Mouse (Mus musculus) left cerebral cortex, postnatal 25 days (tissue): Measurements from ENCODE around the gene Ugt1a6a. TPM values are rescaled to one million over a fixed set of nuclear protein-coding genes. Genes with fewer than 3 reads are reported as not detected.
"Not testable (repeated sequence)": the region's sequence is repeated elsewhere in the genome, so short reads cannot be mapped to it uniquely, and the experiment has no call there.

Experiments used
- DNase-seq, 2 experiments: peaks; one replicate each; pipeline ENCODE4 v3.0.0; 2022; ENCODE audit warnings: low spot score in 2 of 2, mixed read lengths in 1 of 2
- intact Hi-C: fragments of 180-260 bp; cut with DNase I; formaldehyde crosslinking; loops from one replicate; pipeline ENCODE4 v1.15.1; 2025
- total RNA-seq, 2 experiments: library from RNA; stranded (reverse); gene quantifications; 2 replicates each; pipeline ENCODE4 v1.2.3; 2021

Ugt1a6a gene
- total RNA-seq, result 1 to 10 TPM in 1 of 2 experiments, under 1 TPM in 1; 0.94 to 1.1 TPM

DNA sequence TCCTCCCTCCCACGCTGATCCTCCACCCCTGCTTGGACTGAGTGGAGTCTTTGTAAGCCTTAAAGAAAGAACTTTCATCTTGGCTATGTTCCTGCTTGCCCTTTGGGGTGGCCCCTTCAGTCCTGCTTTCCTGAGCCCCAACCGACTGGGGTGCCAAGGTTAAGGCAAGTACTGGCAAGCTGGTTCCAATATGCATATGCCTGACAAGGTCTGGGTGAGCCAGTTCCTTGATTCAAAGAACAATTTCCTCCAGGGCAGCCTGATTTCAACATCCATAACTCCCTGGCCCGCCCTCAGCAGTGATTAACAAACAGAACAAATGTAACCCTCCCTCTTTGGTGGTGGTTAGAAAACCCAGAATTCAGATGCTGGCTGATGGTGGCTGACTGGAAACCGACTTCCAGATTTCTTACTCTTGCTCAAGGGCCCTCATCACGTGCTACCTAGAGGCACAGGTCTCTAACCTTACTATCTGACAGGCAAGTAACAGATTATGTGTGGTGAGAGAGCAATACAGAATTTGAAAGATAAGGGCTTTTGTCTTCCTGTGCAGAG lies at the start of gene Ugt1a6a:
Gene Ugt1a6a, plus strand, starts transcription at position 353 of the 555 bp plus-strand sequence.
- DNase-seq, intact Hi-C loops: not testable (repeated sequence)

DNA sequence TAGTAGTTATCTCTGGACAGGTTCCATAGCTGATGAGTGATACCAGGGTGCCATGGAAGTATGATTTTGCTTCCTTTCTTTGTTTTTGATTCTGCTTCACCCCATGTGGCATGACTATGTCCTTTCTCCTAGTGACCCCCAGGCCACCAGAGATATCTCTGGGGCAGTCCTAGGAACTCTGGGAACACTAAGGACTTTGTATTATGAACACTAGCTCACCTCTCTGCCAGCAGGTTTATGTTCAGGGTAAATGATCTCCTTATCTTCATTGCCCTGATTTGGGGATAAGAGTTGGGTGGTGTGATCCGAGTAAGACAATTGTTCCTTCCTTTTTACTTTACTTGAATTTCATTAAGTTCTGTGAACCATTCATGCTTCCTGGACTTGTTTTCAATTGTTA lies 48.5 kb upstream of the Ugt1a6a start:
- intact Hi-C loops, result no loop called here
- no peak for DNase-seq

DNA sequence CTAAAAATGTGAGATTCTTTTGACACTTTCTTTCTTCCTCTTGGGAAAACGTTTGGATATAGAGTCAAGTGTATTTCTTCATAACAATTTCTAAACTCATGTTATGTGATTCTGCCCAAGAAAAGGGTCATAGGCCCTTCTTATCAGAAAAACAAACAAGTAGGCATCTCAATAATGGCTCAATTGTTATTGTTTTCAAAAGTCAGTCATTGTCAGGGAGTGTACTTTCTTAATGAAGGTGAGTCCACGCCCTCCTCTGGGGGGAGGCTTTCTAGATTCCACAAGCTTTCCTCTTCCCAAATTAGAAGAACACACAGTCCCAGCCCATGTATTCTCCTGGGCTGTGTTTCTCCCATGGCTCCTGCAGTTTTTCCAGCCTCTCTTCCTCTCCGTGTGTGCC lies 47.1 kb upstream of the Ugt1a6a start, which contains the start of gene Ugt1a8:
Gene Ugt1a8, plus strand, starts transcription at position 301 of the 400 bp plus-strand sequence.
- intact Hi-C loops, result no loop called here
- DNase-seq, result no peak

DNA sequence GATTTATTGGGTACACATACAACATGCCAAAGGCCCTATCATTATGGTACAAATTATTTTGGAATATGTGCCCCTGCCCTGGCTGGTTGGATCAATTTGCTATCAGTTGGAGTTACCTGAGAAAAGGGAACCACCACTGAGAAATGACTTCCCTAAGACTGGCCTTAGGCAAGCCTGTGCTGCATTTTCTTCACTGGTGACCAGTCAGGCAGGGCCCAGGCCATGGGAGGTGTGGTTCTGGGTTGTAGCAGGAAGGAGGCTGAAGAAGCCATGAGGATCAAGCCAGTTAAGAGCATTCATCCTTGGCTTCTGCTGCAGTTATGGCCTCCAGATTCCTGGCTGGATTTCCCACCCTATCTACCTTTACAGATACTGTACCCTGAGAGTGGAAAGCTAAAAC lies 42.3 kb upstream of the Ugt1a6a start:
- no peak for DNase-seq
- intact Hi-C loops, result no loop called here

DNA sequence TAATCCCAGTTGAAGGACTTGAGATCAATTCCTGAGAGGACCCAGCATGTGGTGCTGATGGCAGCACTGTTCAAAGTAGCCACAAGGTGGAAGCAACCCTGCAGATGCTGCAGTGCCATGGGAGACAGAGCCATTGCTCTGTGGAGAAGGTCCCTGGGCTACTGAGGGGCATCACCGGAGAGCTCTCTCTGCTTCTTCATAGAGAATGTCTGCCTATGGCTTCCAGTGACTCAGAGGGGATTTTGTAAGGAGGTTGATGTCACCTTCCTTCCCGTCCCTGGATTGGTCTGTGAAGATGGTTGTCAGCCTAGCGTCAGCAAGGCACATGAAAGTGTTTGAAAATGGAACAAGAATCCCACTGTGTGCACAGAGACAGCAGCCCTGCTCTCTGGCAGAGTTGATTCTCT lies 40.3 kb upstream of the Ugt1a6a start:
- intact Hi-C loops, result not testable (repeated sequence)
- DNase-seq, result peak in 1 of 2 experiments; percentile 1

DNA sequence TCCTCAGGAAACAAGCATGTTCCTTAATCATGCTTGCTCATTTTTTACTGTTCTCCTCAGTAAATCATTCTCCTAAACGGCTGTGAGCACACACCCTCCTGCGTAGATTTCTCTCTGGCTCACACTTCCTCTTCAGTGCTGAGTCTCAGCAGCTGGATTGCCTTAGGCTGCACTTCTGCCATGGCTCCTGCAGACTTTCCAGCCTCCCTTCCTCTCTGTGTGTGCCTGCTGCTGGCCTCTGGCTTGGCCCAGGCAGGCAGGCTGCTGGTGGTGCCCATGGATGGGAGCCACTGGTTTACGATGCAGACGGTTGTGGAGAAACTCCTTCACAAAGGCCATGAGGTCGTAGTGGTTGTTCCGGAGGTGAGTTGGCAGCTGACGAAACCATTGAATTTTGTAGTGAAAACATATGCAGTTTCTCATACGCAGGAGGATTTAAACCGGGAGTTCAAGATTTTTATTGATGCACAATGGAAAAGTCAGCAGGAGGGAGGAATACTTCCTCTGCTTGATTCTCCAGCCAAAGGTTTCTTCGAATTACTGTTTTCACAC lies 39.6 kb upstream of the Ugt1a6a start, which contains the start of gene Ugt1a7c:
Gene Ugt1a7c, plus strand, starts transcription at position 122 of the 552 bp plus-strand sequence.
- intact Hi-C loops, result no loop called here
- DNase-seq, result peak in 1 of 2 experiments; percentile 2

DNA sequence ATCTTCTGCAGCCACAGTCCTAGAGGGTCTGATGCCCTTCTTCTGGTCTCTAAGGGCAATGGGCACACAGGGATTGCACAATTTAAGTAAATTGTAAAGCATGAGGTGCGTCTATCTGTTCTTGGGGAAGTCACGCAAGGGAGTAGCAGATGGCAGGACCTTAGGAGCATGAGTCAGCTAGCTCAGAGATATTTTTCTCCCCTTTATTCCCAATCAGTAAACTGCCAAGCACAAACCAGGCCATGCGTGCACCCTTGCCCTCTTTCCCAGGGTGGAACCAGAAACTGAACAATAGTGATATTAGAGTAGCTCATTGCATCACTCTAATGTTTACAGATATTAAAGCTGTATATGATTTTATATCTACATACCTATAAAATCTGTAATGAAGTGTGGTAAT lies 36.1 kb upstream of the Ugt1a6a start:
- intact Hi-C loops, result not testable (repeated sequence)

DNA sequence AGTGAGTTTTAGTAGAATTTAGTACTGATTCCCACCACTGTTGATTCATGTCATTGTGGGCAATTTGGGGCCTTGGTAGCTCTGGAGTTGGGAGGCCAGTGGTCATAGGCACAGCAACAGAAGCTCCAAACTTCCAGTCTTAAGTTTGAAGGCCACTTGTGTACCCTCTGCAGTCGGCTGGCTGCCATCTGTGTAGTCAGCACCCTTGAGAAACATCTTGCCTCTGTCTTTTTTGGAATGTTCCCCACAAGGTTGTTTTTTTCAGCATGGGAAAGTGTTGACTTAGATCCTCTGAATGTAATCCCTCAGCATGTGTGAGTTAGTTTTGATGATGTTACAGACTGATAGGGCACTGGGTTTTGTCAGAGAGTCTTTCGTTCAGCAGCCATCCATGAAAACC lies 34.9 kb upstream of the Ugt1a6a start:
- intact Hi-C loops, result not testable (repeated sequence)

More for the DNA sequence above, 36.1 kb upstream of the Ugt1a6a start:
- DNase-seq, result not testable (repeated sequence)

DNA sequence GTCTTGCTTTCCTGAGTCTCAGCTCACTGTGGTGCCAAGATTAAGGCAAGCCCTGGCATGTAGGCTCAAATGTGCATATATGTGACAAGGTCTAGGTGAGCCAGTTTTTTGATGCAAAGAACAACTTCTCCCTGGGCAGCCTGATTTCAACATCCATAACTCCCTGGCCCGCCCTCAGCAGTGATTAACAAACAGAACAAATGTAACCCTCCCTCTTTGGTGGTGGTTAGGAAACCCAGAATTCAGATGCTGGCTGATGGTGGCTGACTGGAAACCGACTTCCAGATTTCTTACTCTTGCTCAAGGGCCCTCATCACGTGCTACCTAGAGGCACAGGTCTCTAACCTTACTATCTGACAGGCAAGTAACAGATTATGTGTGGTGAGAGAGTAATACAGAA lies 31.6 kb upstream of the Ugt1a6a start, which contains the start of gene Ugt1a6b:
Gene Ugt1a6b, plus strand, starts transcription at position 234 of the 400 bp plus-strand sequence.
- intact Hi-C loops, DNase-seq: not testable (repeated sequence)

More for the DNA sequence above, 34.9 kb upstream of the Ugt1a6a start:
- not testable (repeated sequence) for DNase-seq

DNA sequence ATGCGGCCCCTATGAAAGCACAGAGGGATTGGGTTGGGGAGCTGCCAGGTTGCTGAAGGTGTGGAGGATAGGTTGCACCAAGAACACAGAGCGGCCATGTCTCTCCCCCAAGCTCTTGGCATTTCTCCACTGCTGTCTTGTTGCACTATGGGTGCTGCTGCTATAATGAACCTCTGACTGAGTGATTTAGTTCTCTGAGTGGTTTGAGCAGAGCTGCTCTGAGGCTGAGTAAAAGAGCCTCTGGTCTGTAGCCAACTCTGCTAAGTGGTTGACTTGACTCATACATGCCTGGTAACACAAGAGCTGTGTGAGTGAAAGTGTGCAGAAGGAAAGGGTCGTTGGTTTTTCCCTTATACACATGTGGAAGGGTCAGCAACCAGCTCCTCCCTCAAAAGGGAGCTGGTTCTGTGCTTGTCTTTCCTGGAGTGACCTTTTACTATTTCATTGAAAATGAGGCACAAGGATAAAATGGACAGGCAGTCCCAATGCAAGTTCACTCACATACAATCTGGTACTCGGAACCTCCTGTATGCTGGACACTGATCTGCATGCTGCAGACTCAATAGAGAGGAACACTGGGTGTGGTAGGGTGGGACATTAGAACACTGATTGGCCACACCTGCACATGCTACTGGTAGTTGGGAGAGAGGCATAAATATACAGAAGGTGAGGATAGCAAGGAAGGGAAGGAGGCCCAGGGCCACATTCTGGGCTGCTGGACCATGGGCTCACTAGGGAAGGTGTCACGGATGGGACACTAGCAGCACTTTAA lies 30.7 kb upstream of the Ugt1a6a start:
- DNase-seq, result peak in 1 of 2 experiments; percentile 8
- intact Hi-C loops, result not testable (repeated sequence)

DNA sequence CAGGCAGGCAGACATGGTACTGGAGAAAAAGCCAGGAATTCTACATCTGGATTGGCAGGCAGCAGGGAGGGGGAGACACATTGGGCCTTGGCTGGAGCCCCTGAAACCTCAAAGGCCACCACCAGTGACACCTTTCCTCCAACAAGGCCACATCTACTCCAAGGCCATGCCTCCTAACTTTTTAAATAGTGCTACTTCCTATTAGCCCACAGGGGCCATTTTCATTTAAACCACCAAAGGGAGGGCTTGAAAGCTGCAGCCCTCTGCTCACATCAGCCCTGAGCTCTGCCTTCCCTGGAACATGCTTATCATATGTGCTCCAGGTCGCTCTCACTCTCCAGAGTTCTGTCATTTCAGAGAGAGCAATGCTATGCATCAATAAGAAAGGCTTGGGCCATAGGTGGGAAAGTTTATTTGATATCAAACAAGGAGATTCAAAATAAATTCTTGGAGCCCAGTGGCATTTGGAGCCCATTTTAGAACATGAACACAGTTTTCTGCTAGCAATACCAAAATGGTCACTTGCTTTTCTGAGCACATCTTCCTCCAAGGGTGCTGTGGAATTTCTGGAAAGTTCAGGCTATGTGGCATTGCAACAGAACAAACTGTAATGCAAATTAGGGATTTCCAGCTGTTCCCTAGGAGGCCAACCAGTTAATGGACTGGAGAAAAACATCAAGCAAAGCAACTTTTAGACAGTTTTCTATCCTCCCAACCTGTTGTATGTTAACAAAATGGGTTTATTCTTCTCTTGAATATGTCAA lies 29.8 kb upstream of the Ugt1a6a start:
- DNase-seq, result no peak
- intact Hi-C loops, result no loop called here

DNA sequence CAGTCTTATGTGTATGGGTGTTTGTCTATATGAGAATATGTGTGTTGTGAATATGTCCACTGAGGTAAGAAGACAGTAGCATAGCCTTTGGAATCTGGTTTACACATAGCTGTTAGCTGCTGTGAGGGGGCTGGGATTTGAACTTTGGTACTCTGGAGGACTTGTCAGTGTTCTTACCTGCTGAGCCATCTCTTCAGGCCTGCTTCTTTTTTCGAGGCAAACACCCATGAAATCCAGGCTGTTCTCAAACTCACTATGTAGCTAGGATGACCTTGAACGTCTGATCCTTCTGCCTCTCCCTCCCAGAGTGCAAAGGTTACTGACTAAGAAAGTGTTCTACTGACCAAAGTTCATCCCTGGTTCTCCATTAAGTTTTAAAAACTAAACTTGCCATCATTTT lies 29.0 kb upstream of the Ugt1a6a start:
- no peak for DNase-seq
- intact Hi-C loops, result no loop called here

DNA sequence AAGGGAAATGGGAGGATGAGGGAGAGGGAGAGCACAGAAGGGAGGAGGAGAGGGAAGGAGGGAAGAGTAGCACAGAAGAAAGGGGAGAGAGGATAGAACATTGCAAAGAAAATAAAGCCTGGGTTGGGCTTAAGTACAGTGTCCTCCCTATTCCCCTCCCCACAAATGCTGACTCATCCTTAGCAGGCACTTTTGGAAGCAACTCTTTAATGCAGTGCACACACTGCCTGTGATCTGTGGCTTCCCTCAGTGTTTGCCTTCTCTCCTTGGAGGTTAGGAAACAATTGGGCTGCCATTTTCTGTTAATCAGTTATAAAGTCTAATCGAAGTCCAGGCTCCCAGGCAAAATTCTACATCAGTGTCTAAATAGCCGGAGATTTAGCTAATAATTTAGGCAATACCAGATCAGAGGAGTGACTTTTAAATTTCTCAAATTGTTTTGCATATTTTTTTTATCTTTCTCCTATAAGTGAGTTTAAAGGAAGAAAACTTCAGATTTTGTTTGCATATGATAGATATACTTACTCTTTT lies 25.5 kb upstream of the Ugt1a6a start:
- intact Hi-C loops, DNase-seq: not testable (repeated sequence)

DNA sequence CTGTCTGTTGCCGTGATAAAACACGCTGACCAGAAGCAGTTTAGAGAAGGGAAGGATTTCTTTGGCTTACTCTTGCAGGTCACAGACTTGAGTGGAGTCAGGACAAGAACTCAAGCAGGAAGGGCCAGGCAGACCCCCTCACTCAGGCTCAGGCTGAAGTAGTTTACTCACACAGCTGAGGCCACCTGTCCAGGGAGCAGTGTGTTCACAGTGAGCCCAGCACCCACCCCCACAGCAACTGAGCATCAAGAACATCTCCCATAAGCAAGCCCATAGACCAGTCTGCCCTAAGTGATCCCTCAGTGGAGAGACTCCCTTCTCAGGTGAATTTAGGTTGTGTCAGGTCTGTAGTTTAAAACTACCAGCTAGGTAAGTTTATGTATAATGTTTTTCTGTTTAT lies 25.0 kb upstream of the Ugt1a6a start:
- DNase-seq, intact Hi-C loops: not testable (repeated sequence)

DNA sequence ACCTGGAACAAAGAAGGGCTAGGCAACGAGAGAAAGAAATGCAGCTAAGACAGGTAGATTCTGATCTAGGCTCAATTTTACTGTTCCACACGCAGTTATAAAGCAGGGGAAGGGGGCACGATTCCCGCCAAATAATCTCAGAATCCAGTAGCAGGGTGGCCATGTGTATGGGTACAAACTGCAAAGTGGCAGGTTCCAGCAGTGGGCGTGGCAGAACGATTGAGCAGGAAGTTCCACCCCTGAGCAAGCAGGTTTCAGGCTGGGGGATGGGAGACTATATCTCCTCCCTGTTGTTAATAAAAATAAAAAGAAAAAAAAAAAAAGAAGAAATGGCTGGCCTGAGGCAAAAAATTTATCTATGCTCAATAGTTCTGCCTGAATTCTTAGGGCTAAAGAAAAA lies 21.8 kb upstream of the Ugt1a6a start:
- intact Hi-C loops, DNase-seq: not testable (repeated sequence)

DNA sequence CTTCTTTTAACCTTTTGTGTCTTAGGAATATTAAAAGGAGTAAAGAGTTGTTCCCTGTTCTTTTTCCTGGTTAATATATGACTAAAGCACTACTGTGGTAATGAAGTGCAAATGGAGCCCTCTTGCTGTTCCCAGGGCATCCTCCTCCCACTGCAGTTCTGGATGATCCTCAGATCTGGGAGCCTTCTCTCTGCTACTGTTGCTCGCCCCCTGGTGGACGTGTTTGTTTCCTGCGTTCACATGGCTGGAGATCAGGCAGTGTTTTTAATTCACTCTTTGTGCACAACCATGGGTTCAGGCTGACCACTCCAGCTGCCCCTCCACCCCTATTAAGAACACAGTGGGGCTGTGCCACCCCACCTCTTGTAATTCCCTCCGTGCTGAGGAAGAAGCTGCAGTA lies 14.1 kb upstream of the Ugt1a6a start:
- DNase-seq, intact Hi-C loops: not testable (repeated sequence)

DNA sequence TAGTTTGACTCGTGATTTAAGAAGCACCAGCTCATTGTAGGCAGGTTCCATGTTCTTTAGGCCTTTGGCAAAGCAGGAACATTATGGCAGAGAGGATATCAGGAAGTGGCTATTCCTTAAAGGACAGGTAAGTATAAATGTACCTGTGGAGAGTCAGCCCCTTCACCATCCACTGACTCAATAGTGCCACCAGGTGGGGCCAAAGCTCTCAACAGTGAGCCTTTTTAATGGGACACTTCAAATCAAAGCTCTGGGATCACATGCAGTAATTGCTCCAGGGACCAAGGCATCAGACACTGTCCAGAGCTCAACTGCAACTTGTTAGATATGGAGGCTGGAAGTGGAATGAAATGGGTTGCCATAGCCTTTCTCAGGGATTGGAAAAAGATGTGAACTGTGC lies 13.1 kb upstream of the Ugt1a6a start:
- intact Hi-C loops, DNase-seq: not testable (repeated sequence)

DNA sequence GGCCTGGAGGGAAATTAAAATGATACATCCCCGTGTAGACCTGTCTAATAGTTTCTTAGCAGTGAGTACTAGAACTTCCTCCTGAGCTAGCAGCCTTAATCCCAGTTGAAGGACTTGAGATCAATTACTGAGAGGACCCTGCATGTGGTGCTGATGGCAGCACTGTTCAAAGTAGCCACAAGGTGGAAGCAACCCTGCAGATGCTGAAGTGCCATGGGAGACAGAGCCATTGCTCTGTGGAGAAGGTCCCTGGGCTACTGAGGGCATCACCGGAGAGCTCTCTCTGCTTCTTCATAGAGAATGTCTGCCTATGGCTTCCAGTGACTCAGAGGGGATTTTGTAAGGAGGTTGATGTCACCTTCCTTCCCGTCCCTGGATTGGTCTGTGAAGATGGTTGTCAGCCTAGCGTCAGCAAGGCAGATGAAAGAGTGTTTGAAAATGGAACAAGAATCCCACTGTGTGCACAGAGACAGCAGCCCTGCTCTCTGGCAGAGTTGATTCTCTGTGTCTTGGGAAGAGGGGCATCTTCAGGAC lies 8.7 kb upstream of the Ugt1a6a start:
- DNase-seq, intact Hi-C loops: not testable (repeated sequence)

DNA sequence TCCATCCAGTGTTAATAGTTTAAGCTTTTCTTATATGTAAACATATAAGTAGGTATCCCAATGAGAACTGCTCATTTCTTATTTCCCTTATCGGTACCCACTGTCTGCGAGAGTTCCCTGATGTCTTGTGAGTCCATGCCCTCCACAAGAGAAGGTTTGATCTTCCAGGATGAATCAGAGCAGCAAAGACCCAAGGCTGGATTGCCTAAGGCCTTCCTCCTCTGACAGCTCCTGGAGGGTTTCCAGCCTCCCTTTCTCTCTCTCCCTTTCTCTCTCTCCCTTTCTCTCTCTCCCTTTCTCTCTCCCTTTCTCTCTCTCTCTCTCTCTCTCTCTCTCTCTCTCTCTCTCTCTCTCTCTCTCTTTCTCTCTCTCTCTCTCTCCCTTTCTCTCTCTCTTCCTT lies 5.5 kb upstream of the Ugt1a6a start:
- intact Hi-C loops, result not testable (repeated sequence)

More for the DNA sequence above, 5.5 kb upstream of the Ugt1a6a start:
- DNase-seq, result not testable (repeated sequence)
